Mouse (Mus musculus) limb, embryonic 13.5 days (tissue): ENCODE data around the gene Inppl1. TPM values are rescaled to one million over a fixed set of nuclear protein-coding genes. Genes with fewer than 3 reads are reported as not detected.

Experiments
- ATAC-seq: fragments of 200-750 bp; cut with Nextera tagmentation; 2 replicates; pipeline ENCODE4 v1.8.0; 2017; ENCODE audit warnings: low read depth, moderate number of reproducible peaks, moderate TSS enrichment; ENCODE audit not compliant: low FRiP score
- H3K27ac ChIP-seq: fragments of 300-500 bp; sonication (generic); 2 replicates; pipeline ENCODE4 v1.5.1; 2015; ENCODE audit warnings: inconsistent platforms, mild to moderate bottlenecking, moderate library complexity
- H3K27me3 ChIP-seq: fragments of 300-500 bp; sonication (generic); 2 replicates; pipeline ENCODE4 v1.6.1; 2015; ENCODE audit warnings: mild to moderate bottlenecking, inconsistent platforms
- H3K36me3 ChIP-seq: fragments of 300-500 bp; sonication (generic); 2 replicates; pipeline ENCODE4 v1.6.1; 2015; ENCODE audit warnings: inconsistent platforms, mild to moderate bottlenecking, moderate library complexity
- H3K4me1 ChIP-seq: fragments of 300-500 bp; sonication (generic); 2 replicates; pipeline ENCODE4 v1.6.1; 2015; ENCODE audit warnings: inconsistent platforms
- H3K4me2 ChIP-seq: fragments of 300-500 bp; sonication (generic); replicated peaks from 2 replicates; pipeline ENCODE4 v1.6.1; 2015; ENCODE audit warnings: inconsistent platforms, mild to moderate bottlenecking, moderate library complexity
- H3K4me3 ChIP-seq: fragments of 300-500 bp; sonication (generic); 2 replicates; pipeline ENCODE4 v1.5.1; 2015; ENCODE audit warnings: moderate library complexity, mild to moderate bottlenecking, inconsistent platforms
- H3K9ac ChIP-seq: fragments of 300-500 bp; sonication (generic); 2 replicates; pipeline ENCODE4 v1.6.1; 2015; ENCODE audit warnings: mild to moderate bottlenecking, inconsistent platforms
- H3K9me3 ChIP-seq: fragments of 300-500 bp; sonication (generic); 2 replicates; pipeline ENCODE4 v1.6.1; 2016; ENCODE audit warnings: inconsistent platforms
- WGBS: fragments of 180-500 bp; shearing (Covaris S2); methylation state at CpG from one replicate; pipeline ENCODE4 v1.1.7; 2015; 5-methylcytosine and 5-hydroxymethylcytosine counted together
- polyA plus RNA-seq: library from polyadenylated mRNA; unstranded; fragments of >200 nt; fragmentation: Nextera tagmentation; extraction: Ambion mirVana; gene quantifications from 2 replicates; pipeline ENCODE4 v1.2.1, GENCODE M21; 2015

Gene Inppl1
- polyA plus RNA-seq, 1 experiment from 2014 or later = 60.0 TPM

GRCm38 (mm10) chr7:101866491-101867265, 28.6 kb upstream of the Inppl1 start:
- 79% methylated on average over 11 of the region's 11 CpGs for WGBS
- Histone ChIP-seq H3K9me3 (no peaks in the 10 kb centered on the region), H3K4me3 (no peak overlapping the region), H3K27me3 (no peaks in the 10 kb centered on the region), H3K27ac (no peak overlapping the region), H3K9ac (no peak overlapping the region), H3K4me2 (no peak overlapping the region), H3K4me1 (no peaks in the 10 kb centered on the region), H3K36me3 (no peaks in the 10 kb centered on the region)
- no peak for ATAC-seq

- Histone ChIP-seq H3K4me2 (no peak within 1 kb of the TSS), H3K27ac (no peak within 1 kb of the TSS), H3K4me1 (no peaks in the 10 kb centered on the region), H3K36me3 (no peaks in the 10 kb centered on the region), H3K27me3 (no peaks in the 10 kb centered on the region), H3K9ac (no peak within 1 kb of the TSS), H3K4me3 (no peak within 1 kb of the TSS), H3K9me3 (no peaks in the 10 kb centered on the region)
- ATAC-seq = no peak
- WGBS = 76% methylated on average over 3 of the region's 3 CpGs
These were observed 25.4 kb upstream of the Inppl1 start, which contains the start of gene Anapc15 for GRCm38 (mm10) chr7:101863415-101863814. Gene Anapc15, plus strand, starts transcription at chr7:101863715.

- no peak for ATAC-seq
- H3K9ac ChIP-seq = no peak overlapping the region
- no peaks in the 10 kb centered on the region for H3K36me3 ChIP-seq
- no peaks in the 10 kb centered on the region for H3K4me1 ChIP-seq
- no peak overlapping the region for H3K27ac ChIP-seq
- no peaks in the 10 kb centered on the region for H3K9me3 ChIP-seq
- no peak overlapping the region for H3K4me3 ChIP-seq
- 71% methylated on average over 3 of the region's 3 CpGs for WGBS
- H3K27me3 ChIP-seq = no peaks in the 10 kb centered on the region
- no peak overlapping the region for H3K4me2 ChIP-seq
These were observed 24.3 kb upstream of the Inppl1 start for GRCm38 (mm10) chr7:101862291-101862690.

DNA sequence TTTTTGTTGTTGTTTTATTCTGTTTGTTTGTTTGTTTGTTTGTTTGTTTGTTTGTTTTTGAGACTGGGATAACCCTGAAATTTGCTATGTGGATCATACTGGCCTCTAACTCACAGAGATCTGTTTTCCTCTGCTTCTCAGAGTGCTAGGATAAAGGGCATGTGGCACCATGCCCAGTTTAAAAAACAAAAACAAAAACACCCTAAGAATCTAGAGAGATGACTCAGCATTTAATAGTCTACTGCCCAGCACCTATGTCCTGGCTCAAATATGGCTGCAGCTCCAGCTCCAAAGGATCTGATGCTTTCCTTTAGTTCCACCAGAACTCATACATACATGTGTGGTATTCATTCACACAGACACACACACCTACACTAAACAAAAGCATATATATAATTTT, 22.9 kb upstream of the Inppl1 start:
- no peaks in the 10 kb centered on the region for H3K36me3 ChIP-seq
- no peak for ATAC-seq
- no peak overlapping the region for H3K9ac ChIP-seq

DNA sequence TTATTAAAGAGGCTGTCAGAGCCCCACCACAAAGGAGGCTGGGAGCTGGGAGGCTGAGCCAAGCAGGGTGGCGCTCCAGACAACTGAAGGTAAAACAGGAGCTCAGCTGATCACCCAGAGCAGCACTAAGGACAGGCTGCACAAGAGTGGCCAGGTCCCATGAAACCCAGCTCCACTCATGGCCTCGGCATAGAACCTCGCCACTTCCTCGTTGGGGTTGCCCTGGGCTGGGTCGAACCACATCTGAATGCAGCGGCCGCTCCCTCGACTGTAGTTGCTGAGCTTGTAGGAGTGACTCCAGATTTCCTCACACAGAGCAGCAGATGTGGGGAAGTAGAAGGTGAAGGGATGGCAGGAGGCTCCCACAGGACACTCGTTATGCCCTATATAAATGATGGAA, 20.3 kb upstream of the Inppl1 start:
- no peaks in the 10 kb centered on the region for H3K4me1 ChIP-seq
- no peak for ATAC-seq
- H3K9me3 ChIP-seq = no peaks in the 10 kb centered on the region
- no peak overlapping the region for H3K9ac ChIP-seq
- no peak overlapping the region for H3K4me2 ChIP-seq
- no peaks in the 10 kb centered on the region for H3K36me3 ChIP-seq
- WGBS = 67% methylated on average over 9 of the region's 9 CpGs
- no peak overlapping the region for H3K27ac ChIP-seq
- H3K27me3 ChIP-seq = no peaks in the 10 kb centered on the region
- no peak overlapping the region for H3K4me3 ChIP-seq

More for the DNA sequence above, 22.9 kb upstream of the Inppl1 start:
- no peak overlapping the region for H3K4me3 ChIP-seq
- H3K27me3 ChIP-seq = no peaks in the 10 kb centered on the region
- no peaks in the 10 kb centered on the region for H3K4me1 ChIP-seq
- no peak overlapping the region for H3K4me2 ChIP-seq
- no peak overlapping the region for H3K27ac ChIP-seq
- no peaks in the 10 kb centered on the region for H3K9me3 ChIP-seq

DNA sequence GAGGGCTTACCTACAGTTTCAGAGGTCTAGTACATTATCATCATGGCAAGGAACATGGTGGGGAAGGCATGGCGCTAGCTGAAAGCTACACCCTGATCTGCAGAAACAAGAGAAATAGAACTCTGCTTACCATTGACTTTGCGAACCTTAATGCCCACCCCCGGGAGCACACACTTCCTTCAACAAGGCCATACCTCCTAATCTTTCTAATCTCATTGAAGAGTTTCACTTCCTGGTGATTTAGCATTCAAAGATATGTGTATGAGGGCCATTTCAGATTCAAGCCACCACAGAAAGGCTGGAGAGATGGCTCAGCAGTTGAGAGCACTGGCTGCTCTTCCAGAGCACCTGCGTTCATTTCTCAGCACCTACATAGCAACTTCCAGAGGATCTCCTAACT, 19.1 kb upstream of the Inppl1 start, which contains the start of gene Folr2:
Folr2 (minus strand) TSS at position 101 of the 400 bp plus-strand sequence.
- Histone ChIP-seq H3K36me3 (no peaks in the 10 kb centered on the region), H3K9ac (no peak within 1 kb of the TSS), H3K27ac (no peak within 1 kb of the TSS), H3K4me3 (no peak within 1 kb of the TSS), H3K9me3 (no peaks in the 10 kb centered on the region), H3K4me1 (no peaks in the 10 kb centered on the region), H3K27me3 (no peaks in the 10 kb centered on the region), H3K4me2 (no peak within 1 kb of the TSS)
- no peak for ATAC-seq
- 92% methylated on average over 4 of the region's 4 CpGs for WGBS

DNA sequence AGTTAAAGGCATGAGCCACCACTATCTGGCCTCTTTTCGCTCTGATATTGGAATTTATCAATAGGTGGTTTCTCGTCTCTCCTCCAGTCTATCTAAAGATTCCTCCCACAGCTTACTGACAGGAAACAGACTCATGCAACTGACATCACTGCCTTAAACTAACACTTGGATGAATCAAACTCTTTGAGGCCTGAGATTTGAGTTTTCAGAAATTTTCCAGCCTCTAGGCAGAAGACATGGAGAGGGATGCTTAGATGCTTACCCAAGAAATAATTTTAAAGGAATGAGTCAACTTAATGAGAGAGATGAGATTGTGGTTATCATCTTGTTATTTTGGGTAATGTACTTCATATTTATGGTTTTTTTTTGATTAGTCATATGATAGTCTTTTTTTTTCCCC, 15.8 kb upstream of the Inppl1 start:
- Histone ChIP-seq H3K9ac (no peak overlapping the region), H3K4me1 (no peaks in the 10 kb centered on the region), H3K9me3 (no peaks in the 10 kb centered on the region), H3K36me3 (no peaks in the 10 kb centered on the region), H3K27ac (no peak overlapping the region), H3K4me3 (no peak overlapping the region), H3K4me2 (no peak overlapping the region), H3K27me3 (no peaks in the 10 kb centered on the region)
- WGBS = 85% methylated on average over 2 of the region's 2 CpGs
- no peak for ATAC-seq

DNA sequence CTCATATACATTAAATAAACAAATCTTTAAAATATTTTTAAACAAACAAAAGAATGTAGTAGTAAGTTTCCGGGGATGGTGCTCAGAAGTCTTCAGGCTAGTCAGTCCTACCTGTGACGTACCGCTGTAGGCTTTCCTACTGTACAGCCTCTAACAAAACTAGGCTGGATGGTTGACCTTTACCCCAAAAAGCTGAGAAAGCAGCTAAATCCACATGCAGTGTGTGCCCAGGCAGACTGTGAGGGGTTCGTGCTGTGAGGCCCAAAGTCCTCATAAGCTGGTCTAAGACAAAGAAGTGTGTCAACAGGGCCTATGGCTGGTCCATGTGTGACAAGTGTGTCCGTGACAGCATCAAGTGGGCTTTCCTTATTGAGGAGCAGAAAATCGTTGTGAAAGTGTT, 14.8 kb upstream of the Inppl1 start:
- H3K36me3 ChIP-seq = no peaks in the 10 kb centered on the region
- WGBS = 85% methylated on average over 6 of the region's 6 CpGs
- no peak overlapping the region for H3K9ac ChIP-seq
- no peaks in the 10 kb centered on the region for H3K4me1 ChIP-seq
- H3K9me3 ChIP-seq = no peaks in the 10 kb centered on the region
- no peak overlapping the region for H3K4me2 ChIP-seq
- no peak overlapping the region for H3K4me3 ChIP-seq
- no peak for ATAC-seq
- H3K27ac ChIP-seq = no peak overlapping the region
- H3K27me3 ChIP-seq = no peaks in the 10 kb centered on the region

DNA sequence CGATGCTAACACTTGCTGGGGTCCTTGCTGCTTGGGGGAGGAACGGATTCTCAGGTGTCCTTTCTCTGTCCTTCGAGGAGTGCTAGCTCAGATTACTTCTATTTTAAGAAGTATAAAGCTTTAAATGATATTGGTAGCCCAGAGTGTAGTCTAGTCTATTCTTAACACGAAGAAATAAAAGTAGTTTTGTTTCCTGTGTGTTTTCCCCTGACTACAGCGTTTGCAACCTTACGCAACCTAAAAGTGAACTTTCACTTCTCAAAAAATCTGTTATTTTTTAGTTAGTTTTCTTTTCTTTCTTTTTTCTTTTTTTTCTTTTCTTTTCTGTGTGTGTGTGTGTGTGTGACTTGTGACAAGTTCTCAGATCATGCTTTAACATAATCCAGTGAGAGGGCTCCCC, 13.7 kb upstream of the Inppl1 start:
- H3K27me3 ChIP-seq = no peaks in the 10 kb centered on the region
- H3K27ac ChIP-seq = no peak overlapping the region
- 77% methylated on average over 6 of the region's 6 CpGs for WGBS
- no peak overlapping the region for H3K4me2 ChIP-seq
- ATAC-seq = no peak
- no peaks in the 10 kb centered on the region for H3K4me1 ChIP-seq
- no peaks in the 10 kb centered on the region for H3K36me3 ChIP-seq
- H3K9me3 ChIP-seq = no peaks in the 10 kb centered on the region
- H3K9ac ChIP-seq = no peak overlapping the region
- no peak overlapping the region for H3K4me3 ChIP-seq

DNA sequence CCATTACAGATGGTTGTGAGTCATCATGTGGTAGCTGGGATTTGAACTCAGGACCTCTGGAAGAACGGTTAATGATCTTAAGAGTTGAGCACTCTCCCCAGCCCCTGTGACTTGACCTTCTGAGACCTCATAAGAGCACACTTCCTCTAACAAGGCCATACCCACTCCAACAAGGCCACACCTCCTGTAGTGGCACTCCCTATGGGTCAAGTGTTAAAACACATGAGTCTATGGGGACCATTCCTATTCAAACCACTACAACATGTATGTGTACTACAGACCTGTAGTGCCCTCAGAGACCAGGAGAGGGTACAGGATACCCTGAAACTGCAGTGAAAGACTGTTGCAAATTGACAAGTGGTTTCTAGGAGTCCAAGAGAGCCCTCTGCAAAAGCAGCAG, 9.9 kb upstream of the Inppl1 start:
- no peak for ATAC-seq
- no peaks in the 10 kb centered on the region for H3K4me1 ChIP-seq
- no peaks in the 10 kb centered on the region for H3K9me3 ChIP-seq
- no peak overlapping the region for H3K4me3 ChIP-seq
- H3K4me2 ChIP-seq = no peak overlapping the region
- no peak overlapping the region for H3K9ac ChIP-seq
- WGBS = 86% methylated on average over 1 of the region's 1 CpGs
- no peaks in the 10 kb centered on the region for H3K36me3 ChIP-seq
- no peak overlapping the region for H3K27ac ChIP-seq
- H3K27me3 ChIP-seq = no peaks in the 10 kb centered on the region

DNA sequence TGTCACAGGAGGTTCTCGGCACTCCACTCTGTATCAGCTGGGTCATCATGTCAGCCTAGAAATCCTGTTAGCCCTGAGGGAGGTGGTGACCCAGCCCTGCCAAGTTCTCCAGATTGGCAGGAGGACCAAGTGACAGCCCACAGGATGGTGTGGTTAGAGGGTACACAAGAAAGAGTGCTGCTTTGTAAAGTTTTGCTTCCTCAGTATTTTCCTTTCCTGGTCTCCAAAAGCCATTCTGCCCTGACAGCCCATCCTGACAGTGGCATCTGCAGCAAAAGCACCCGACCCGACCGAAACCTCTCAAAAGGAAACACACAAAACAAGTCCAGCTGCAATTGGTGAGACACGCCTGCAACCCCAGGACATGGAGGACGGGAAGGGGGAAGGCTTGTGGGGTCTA, 6.2 kb upstream of the Inppl1 start:
- no peaks in the 10 kb centered on the region for H3K27me3 ChIP-seq

DNA sequence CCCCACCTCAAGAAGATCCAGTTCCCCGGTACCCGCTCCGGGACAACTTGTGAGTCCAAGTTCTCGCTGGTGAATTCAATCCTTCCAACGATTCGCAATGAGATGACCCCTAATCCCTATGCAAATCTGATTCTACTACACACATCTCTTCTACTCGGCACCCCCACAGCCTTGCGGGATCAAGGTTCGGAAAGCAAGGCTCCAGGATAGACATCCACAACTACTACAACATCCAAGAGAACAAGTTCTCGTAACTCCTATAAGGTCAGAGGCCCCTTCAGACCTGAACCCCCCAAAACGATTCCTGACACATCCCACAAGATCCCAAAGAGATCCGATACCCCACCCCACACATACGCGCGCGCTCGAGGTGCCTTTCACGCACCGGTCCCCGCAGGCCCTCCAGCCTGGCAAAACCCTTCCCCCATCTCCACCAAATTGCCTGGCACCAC, 849 bp downstream of the Inppl1 start:
- Histone ChIP-seq H3K9ac (peak overlapping the region; percentile 98), H3K9me3 (no peaks in the 10 kb centered on the region), H3K27me3 (no peaks in the 10 kb centered on the region), H3K27ac (peak overlapping the region; percentile 99), H3K4me1 (peaks cover 36% of the 10 kb centered on the region), H3K4me3 (peak overlapping the region; percentile 96), H3K4me2 (peak overlapping the region; percentile 69), H3K36me3 (peaks cover 24% of the 10 kb centered on the region)
- WGBS = under 1% methylated on average over 20 of the region's 20 CpGs
- no peak for ATAC-seq

More for the DNA sequence above, 6.2 kb upstream of the Inppl1 start:
- Histone ChIP-seq H3K4me2 (no peak overlapping the region), H3K27ac (no peak overlapping the region), H3K9ac (no peak overlapping the region), H3K4me1 (peaks cover under 1% of the 10 kb centered on the region; the same call in 1 of the 2 replicates), H3K9me3 (no peaks in the 10 kb centered on the region), H3K4me3 (no peak overlapping the region), H3K36me3 (no peaks in the 10 kb centered on the region)
- no peak for ATAC-seq
- 59% methylated on average over 6 of the region's 6 CpGs for WGBS
